Mouse (Mus musculus) cerebellum, adult 2 months (tissue): ENCODE measurements at regions not wholly inside any gene's neighbourhood (a gene's known extent, or its start where the extent isn't known, plus 50 kb on each side); places are given as distances from the start of the nearest gene placed in this dataset.

Experiments used
- CTCF ChIP-seq: fragments of 200-500 bp; IDR thresholded peaks from 2 replicates; pipeline ENCODE4 v1.5.1; 2011; ENCODE audit warnings: low read depth, mild to moderate bottlenecking, control low read depth, low read length, moderate library complexity, borderline replicate concordance; ENCODE audit not compliant: insufficient read depth
- POLR2A ChIP-seq: fragments of 200-500 bp; IDR thresholded peaks from 2 replicates; pipeline ENCODE4 v1.6.1; 2011; ENCODE audit warnings: low read length, control low read depth, borderline replicate concordance; ENCODE audit not compliant: insufficient read depth

GRCm38 (mm10) chr4:88956151-88956550 lies 76.2 kb upstream of the Ifne start:
- no peak for TF ChIP-seq CTCF
- no peak for TF ChIP-seq POLR2A
